Mouse (Mus musculus) stomach, embryonic 15.5 days (tissue): ENCODE measurements around the gene Ankrd49. TPM values are rescaled to one million over a fixed set of nuclear protein-coding genes. Genes with fewer than 3 reads are reported as not detected.

ENCODE experiments used
- ATAC-seq: fragments of 200-750 bp; cut with Nextera tagmentation; 2 replicates; pipeline ENCODE4 v1.8.0; 2017; ENCODE audit warnings: low read depth, moderate number of reproducible peaks, moderate TSS enrichment; ENCODE audit not compliant: insufficient read depth, low FRiP score
- H3K27ac ChIP-seq: fragments of 300-500 bp; sonication (generic); 2 replicates; pipeline ENCODE4 v1.5.1; 2015; ENCODE audit warnings: mild to moderate bottlenecking, inconsistent platforms
- H3K27me3 ChIP-seq: fragments of 300-500 bp; sonication (generic); replicated peaks from 2 replicates; pipeline ENCODE4 v1.6.1; 2015; ENCODE audit warnings: inconsistent platforms
- H3K36me3 ChIP-seq: fragments of 300-500 bp; sonication (generic); 2 replicates; pipeline ENCODE4 v1.6.1; 2015; ENCODE audit warnings: inconsistent platforms
- H3K4me1 ChIP-seq: fragments of 300-500 bp; sonication (generic); 2 replicates; pipeline ENCODE4 v1.6.1; 2015; ENCODE audit warnings: inconsistent platforms
- H3K4me2 ChIP-seq: fragments of 300-500 bp; sonication (generic); 2 replicates; pipeline ENCODE4 v1.6.1; 2015; ENCODE audit warnings: mild to moderate bottlenecking, inconsistent platforms
- H3K4me3 ChIP-seq: fragments of 300-500 bp; sonication (generic); replicated peaks from 2 replicates; pipeline ENCODE4 v1.5.1; 2015; ENCODE audit warnings: inconsistent platforms
- H3K9ac ChIP-seq: fragments of 300-500 bp; sonication (generic); 2 replicates; pipeline ENCODE4 v1.6.1; 2015; ENCODE audit warnings: inconsistent platforms
- H3K9me3 ChIP-seq: fragments of 300-500 bp; sonication (generic); 2 replicates; pipeline ENCODE4 v1.6.1; 2016; ENCODE audit warnings: inconsistent platforms
- WGBS: fragments of 180-500 bp; shearing (Covaris S2); methylation state at CpG from one replicate; pipeline ENCODE4 v1.1.7; 2015; 5-methylcytosine and 5-hydroxymethylcytosine counted together
- polyA plus RNA-seq: library from polyadenylated mRNA; unstranded; fragments of >200 nt; fragmentation: Nextera tagmentation; extraction: Ambion mirVana; gene quantifications from 2 replicates; pipeline ENCODE4 v1.2.1, GENCODE M21; 2015

The Ankrd49 gene
- polyA plus RNA-seq, 1 experiment from 2014 or later = 42.6 TPM

- 62% methylated on average over 4 of the region's 4 CpGs for WGBS
- Histone ChIP-seq H3K27me3 (no peaks in the 10 kb centered on the region), H3K27ac (no peak overlapping the region), H3K4me3 (no peak overlapping the region), H3K4me1 (no peaks in the 10 kb centered on the region), H3K36me3 (no peaks in the 10 kb centered on the region), H3K4me2 (no peak overlapping the region), H3K9ac (no peak overlapping the region), H3K9me3 (no peaks in the 10 kb centered on the region)
- ATAC-seq = no peak
Measured at GRCm38 (mm10) chr9:14739498-14740150, 45.0 kb downstream of the Ankrd49 start.

DNA sequence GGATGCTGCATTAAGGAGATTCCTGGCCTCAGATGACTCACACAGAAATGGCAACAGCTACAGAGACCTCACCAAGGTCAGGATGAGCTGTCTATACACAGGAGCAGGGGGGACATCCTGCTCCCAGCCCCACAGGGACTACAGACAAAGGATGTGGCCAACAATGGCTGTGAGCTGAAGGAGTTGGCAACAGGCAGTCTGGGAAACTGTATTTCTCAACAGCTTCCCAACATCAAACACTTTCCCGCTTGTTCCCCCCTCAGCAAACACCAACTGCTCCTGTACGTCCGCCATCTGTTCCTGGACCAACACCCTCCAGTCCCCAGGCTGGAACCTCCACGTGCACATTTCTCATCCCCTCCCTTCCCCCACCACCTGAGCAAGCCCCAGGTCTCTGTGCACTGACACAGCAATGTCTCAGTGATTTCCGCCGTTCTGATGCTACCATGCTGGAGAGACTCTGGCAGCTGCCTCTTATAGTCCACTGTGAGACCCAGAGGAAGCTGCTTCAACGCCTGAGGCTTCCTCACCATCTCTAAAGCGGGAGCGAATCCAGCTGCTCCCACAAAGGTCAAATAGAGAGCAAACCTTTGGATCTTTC is 53.6 kb downstream of the Ankrd49 start:
- 26% methylated on average over 9 of the region's 9 CpGs for WGBS
- H3K9me3 ChIP-seq = no peaks in the 10 kb centered on the region
- H3K27ac ChIP-seq = no peak overlapping the region
- no peak overlapping the region for H3K9ac ChIP-seq
- peaks cover 4% of the 10 kb centered on the region for H3K4me1 ChIP-seq
- H3K4me3 ChIP-seq = no peak overlapping the region
- no peak overlapping the region for H3K4me2 ChIP-seq
- no peaks in the 10 kb centered on the region for H3K27me3 ChIP-seq
- no peaks in the 10 kb centered on the region for H3K36me3 ChIP-seq
- ATAC-seq = peak; percentile 57; the same call in 1 of the 2 replicates

Other genes with a start within 250 kb of the Ankrd49 start
- 16.8 and 17.2 TPM in 2 replicates for gene Amotl1, start 139.8 kb downstream of the Ankrd49 start, polyA plus RNA-seq
- 0.10 and 0.14 TPM in 2 replicates for gene Piwil4, start 44.1 kb downstream of the Ankrd49 start, polyA plus RNA-seq
- gene Fut4, start 32.5 kb downstream of the Ankrd49 start, polyA plus RNA-seq = 6.6 and 7.5 TPM in 2 replicates
- not detected in 2 replicates for gene 1700012B09Rik, start 13.8 kb downstream of the Ankrd49 start, polyA plus RNA-seq
- 20.2 and 24.7 TPM in 2 replicates for gene Mre11a, start 202 bp downstream of the Ankrd49 start, polyA plus RNA-seq
- 0.34 and 0.54 TPM in 2 replicates for gene Gpr83, start 75.4 kb upstream of the Ankrd49 start, polyA plus RNA-seq
- not detected in 2 replicates for gene Izumo1r, start 119.1 kb upstream of the Ankrd49 start, polyA plus RNA-seq